Mouse (Mus musculus): ENCODE results near the gene Cd82. TPM values are rescaled to one million over a fixed set of nuclear protein-coding genes. Genes with fewer than 3 reads are reported as not detected.

Gene Cd82
- polyA plus RNA-seq, 1 experiment from 2014 or later: 18.9 TPM

DNA sequence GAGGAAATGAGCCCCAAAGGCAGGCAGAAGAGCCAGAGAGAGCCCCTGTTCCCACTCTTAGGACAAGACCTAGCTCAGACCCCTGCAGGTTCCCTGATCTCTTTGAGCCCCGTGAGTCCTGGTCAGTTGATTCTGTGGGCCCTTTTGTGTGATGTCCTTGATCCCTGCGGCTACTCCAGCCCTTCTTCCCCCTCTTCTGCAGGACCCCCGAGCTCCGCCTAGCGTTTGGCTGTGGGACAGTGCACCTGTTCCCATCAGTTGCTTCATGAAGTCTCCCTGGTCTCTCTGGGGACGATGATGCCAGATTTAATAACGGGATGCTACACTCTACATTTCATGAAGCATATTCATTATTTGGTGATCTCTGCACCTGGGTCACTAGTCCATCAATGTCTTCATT lies 6.2 kb upstream of the Cd82 start:
- Histone ChIP-seq H3K4me2 (ENCODE audit: low read length) (no peak overlapping the region), H3K27ac (replicated peaks in 1 of 2; ENCODE audit: control insufficient read depth in 1 of 2, insufficient read depth in 1 of 2, low read depth in 2 of 2, low read length in 2 of 2) (no peak overlapping the region), H3K4me1 (ENCODE audit: control insufficient read depth in 2 of 2, insufficient read depth in 2 of 2, low read length in 2 of 2) (peaks cover 0 to 7% of the 10 kb centered on the region in 2 experiments; a peak in 1 of 4 replicates), H3K9me3 (ENCODE audit: control insufficient read depth, low read length) (no peaks in the 10 kb centered on the region), H3K36me3 (ENCODE audit: control insufficient read depth, insufficient read depth, low read length) (no peaks in the 10 kb centered on the region), H3K4me3 (ENCODE audit: control insufficient read depth in 1 of 2, insufficient read depth in 1 of 2, low read depth in 1 of 2, low read length in 2 of 2) (no peak overlapping the region), H3K27me3 (ENCODE audit: control insufficient read depth, insufficient read depth, low read length) (no peaks in the 10 kb centered on the region; the same call in 1 of the 2 replicates), H3K9ac (ENCODE audit: low read length) (no peak overlapping the region)
- ATAC-seq (ENCODE audit: insufficient number of reproducible peaks, insufficient read depth, low FRiP score, low read depth): no peak
- WGBS: 12% methylated on average over 7 of the region's 7 CpGs

DNA sequence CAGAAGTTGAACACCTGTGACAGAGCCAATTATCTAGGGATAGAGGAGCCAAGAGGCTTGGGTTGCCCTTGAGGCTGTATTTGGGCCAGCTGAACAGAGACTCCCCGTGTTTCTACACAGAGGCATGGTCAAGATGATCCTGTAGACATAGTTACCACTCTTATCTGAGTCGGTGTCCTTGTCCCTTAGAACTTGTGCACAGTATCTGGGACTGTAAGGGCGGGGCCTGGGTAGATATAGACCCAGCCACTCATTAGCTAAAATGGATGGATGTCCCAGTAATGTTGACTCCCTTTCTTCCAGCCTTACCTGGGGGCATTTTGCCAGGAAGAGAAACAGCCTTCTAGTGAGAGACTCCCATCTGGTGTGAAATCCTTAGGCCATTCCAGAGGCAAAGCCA lies 3.4 kb upstream of the Cd82 start:
- WGBS: 74% methylated on average over 3 of the region's 3 CpGs
- no peak overlapping the region for H3K4me2 ChIP-seq (ENCODE audit: low read length)
- no peak overlapping the region for H3K27ac ChIP-seq (replicated peaks in 1 of 2; ENCODE audit: control insufficient read depth in 1 of 2, insufficient read depth in 1 of 2, low read depth in 2 of 2, low read length in 2 of 2)
- H3K9ac ChIP-seq (ENCODE audit: low read length): no peak overlapping the region
- H3K27me3 ChIP-seq (ENCODE audit: control insufficient read depth, insufficient read depth, low read length): peaks cover 1% of the 10 kb centered on the region; the same call in 1 of the 2 replicates
- H3K4me1 ChIP-seq (ENCODE audit: control insufficient read depth in 2 of 2, insufficient read depth in 2 of 2, low read length in 2 of 2): peaks cover 13 to 14% of the 10 kb centered on the region in 2 experiments; a peak in 2 of 4 replicates
- H3K4me3 ChIP-seq (ENCODE audit: control insufficient read depth in 1 of 2, insufficient read depth in 1 of 2, low read depth in 1 of 2, low read length in 2 of 2): no peak overlapping the region
- ATAC-seq (ENCODE audit: insufficient number of reproducible peaks, insufficient read depth, low FRiP score, low read depth): no peak
- no peaks in the 10 kb centered on the region for H3K36me3 ChIP-seq (ENCODE audit: control insufficient read depth, insufficient read depth, low read length)
- no peaks in the 10 kb centered on the region for H3K9me3 ChIP-seq (ENCODE audit: control insufficient read depth, low read length)

DNA sequence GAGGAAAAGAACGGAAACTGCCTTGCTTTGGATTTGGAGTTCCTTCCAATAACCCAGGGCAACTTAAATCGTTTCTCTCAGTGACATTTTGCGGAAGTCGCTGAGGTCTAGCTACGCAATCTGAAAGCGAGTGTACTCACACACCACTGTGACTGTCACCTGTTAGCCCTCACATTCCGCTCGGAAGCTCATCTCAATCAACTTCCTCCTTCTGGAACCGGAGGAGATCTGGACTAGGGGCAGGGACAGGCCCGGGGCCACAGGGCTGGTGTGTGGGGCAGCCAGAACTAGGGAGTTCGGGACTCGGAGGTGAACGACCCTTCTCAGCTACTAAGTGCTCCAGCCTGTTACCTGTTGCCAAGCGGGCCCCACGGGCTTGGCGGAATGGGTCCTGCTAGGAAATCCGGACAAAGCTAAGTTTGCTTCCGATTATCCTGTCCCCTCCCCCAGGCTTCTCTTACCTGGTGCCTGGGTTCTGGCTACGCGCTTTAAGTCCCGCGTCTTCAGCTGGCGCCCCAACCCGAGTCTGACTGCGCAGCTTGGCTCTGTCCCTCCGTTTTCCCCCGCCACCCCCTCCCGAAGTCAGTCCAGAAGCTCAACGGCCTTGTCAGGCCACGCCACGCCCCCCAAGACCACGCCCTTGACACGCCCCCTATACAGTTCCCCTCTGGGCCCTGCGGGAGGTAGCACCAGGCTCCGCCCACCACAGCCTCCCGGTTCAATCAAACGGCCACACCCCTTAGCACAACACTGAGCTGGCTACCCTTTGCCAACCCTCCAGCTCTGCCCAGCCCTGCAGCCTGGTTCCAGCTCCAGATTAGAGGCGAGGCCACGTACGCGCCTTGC lies 848 bp downstream of the Cd82 start:
- Histone ChIP-seq H3K4me2 (ENCODE audit: low read length) (peak overlapping the region; percentile 98), H3K9me3 (ENCODE audit: control insufficient read depth, low read length) (no peaks in the 10 kb centered on the region), H3K9ac (ENCODE audit: low read length) (peak overlapping the region; percentile 80), H3K27me3 (ENCODE audit: control insufficient read depth, insufficient read depth, low read length) (peaks cover 7% of the 10 kb centered on the region), H3K4me1 (ENCODE audit: control insufficient read depth in 2 of 2, insufficient read depth in 2 of 2, low read length in 2 of 2) (peaks cover 13 to 31% of the 10 kb centered on the region in 2 experiments), H3K36me3 (ENCODE audit: control insufficient read depth, insufficient read depth, low read length) (no peaks in the 10 kb centered on the region), H3K27ac (replicated peaks in 1 of 2; ENCODE audit: control insufficient read depth in 1 of 2, insufficient read depth in 1 of 2, low read depth in 2 of 2, low read length in 2 of 2) (peak overlapping the region; percentile 8 to 65; a peak in 2 of 4 replicates), H3K4me3 (ENCODE audit: control insufficient read depth in 1 of 2, insufficient read depth in 1 of 2, low read depth in 1 of 2, low read length in 2 of 2) (peak overlapping the region; percentile 54 to 62)
- ATAC-seq (ENCODE audit: insufficient number of reproducible peaks, insufficient read depth, low FRiP score, low read depth): peak; percentile 96
- 3% methylated on average over 41 of the region's 41 CpGs for WGBS

DNA sequence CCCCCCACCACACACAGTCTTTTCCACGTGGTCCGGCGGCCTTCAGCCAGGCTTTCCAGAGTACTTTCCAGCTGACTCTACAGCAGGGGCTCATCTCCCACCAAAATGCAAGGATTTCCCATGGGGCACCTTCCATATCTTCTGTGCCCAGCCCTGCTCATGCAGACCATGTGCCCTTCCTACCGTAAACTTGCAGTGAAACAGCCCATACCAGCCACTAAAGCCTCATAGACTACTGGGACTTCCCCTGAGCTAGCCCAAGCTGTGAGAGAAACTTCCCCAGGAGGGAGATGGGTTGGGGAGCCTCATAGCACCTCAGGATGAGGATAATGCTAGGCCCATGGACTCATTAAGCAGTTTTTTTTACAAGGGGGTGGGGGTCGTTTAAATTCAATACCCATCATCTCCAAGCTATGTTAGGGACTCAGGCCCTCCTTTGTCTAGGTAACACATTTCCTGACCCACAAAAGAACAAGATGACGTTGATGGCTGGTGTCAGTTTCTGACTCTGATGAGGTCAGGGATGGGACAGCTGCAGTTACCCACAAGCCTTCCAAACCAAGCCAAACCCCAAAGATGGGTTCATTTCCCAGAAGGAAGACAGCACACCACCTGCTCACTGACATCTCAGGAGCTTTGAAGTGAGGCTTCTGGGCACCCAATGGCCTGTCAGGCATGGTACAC lies 2.0 kb downstream of the Cd82 start:
- Histone ChIP-seq H3K27me3 (ENCODE audit: control insufficient read depth, insufficient read depth, low read length) (peaks cover 7% of the 10 kb centered on the region), H3K36me3 (ENCODE audit: control insufficient read depth, insufficient read depth, low read length) (no peaks in the 10 kb centered on the region), H3K4me3 (ENCODE audit: control insufficient read depth in 1 of 2, insufficient read depth in 1 of 2, low read depth in 1 of 2, low read length in 2 of 2) (peak overlapping the region in 1 of 2 experiments; percentile 62; a peak in 1 of 4 replicates), H3K27ac (replicated peaks in 1 of 2; ENCODE audit: control insufficient read depth in 1 of 2, insufficient read depth in 1 of 2, low read depth in 2 of 2, low read length in 2 of 2) (no peak overlapping the region), H3K9me3 (ENCODE audit: control insufficient read depth, low read length) (no peaks in the 10 kb centered on the region), H3K4me2 (ENCODE audit: low read length) (peak overlapping the region; percentile 98), H3K9ac (ENCODE audit: low read length) (no peak overlapping the region; the same call in 1 of the 2 replicates), H3K4me1 (ENCODE audit: control insufficient read depth in 2 of 2, insufficient read depth in 2 of 2, low read length in 2 of 2) (peaks cover 13 to 31% of the 10 kb centered on the region in 2 experiments)
- 78% methylated on average over 6 of the region's 6 CpGs for WGBS
- ATAC-seq (ENCODE audit: insufficient number of reproducible peaks, insufficient read depth, low FRiP score, low read depth): no peak

DNA sequence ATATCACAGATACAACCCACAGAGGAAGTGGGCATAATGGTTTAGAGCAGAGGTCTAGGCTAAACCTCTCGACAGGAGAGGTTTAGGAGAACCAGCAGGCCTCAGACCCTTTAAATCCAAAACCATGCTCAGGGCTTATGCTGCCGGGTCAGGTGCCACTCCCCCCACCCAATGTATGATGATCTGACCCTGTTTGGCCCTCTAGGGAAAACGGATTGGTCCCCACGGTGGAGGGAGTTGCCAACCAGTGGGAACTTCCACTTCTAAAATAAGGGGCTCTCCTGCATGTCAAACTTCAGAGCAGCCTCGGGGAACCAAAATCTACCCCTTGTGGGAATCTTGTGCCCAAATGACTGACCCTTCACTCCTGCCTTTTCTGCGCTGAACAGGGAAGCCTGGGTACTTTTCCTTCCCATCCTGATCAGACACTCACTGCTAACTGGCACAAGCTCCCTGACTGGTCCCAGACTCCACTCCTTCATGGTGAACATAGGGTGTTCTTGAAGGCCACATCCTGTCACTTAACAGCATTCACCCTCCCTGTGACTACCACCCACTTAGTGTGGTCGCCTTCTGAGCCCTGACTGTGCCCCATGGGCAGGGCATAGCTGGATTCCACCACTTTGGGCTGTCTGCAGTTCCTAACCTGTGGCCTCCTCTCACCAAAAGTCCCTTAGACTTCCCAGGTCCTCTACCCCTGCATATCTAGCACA lies 3.6 kb downstream of the Cd82 start:
- H3K4me2 ChIP-seq (ENCODE audit: low read length): no peak overlapping the region
- no peaks in the 10 kb centered on the region for H3K9me3 ChIP-seq (ENCODE audit: control insufficient read depth, low read length)
- no peaks in the 10 kb centered on the region for H3K36me3 ChIP-seq (ENCODE audit: control insufficient read depth, insufficient read depth, low read length)
- H3K9ac ChIP-seq (ENCODE audit: low read length): peak overlapping the region; percentile 38
- H3K4me3 ChIP-seq (ENCODE audit: control insufficient read depth in 1 of 2, insufficient read depth in 1 of 2, low read depth in 1 of 2, low read length in 2 of 2): no peak overlapping the region
- H3K27ac ChIP-seq (replicated peaks in 1 of 2; ENCODE audit: control insufficient read depth in 1 of 2, insufficient read depth in 1 of 2, low read depth in 2 of 2, low read length in 2 of 2): peak overlapping the region; percentile 17 to 31; a peak in 2 of 4 replicates
- H3K4me1 ChIP-seq (ENCODE audit: control insufficient read depth in 2 of 2, insufficient read depth in 2 of 2, low read length in 2 of 2): peaks cover 22 to 40% of the 10 kb centered on the region in 2 experiments
- peaks cover 7% of the 10 kb centered on the region for H3K27me3 ChIP-seq (ENCODE audit: control insufficient read depth, insufficient read depth, low read length)
- 57% methylated on average over 7 of the region's 7 CpGs for WGBS
- no peak for ATAC-seq (ENCODE audit: insufficient number of reproducible peaks, insufficient read depth, low FRiP score, low read depth)

DNA sequence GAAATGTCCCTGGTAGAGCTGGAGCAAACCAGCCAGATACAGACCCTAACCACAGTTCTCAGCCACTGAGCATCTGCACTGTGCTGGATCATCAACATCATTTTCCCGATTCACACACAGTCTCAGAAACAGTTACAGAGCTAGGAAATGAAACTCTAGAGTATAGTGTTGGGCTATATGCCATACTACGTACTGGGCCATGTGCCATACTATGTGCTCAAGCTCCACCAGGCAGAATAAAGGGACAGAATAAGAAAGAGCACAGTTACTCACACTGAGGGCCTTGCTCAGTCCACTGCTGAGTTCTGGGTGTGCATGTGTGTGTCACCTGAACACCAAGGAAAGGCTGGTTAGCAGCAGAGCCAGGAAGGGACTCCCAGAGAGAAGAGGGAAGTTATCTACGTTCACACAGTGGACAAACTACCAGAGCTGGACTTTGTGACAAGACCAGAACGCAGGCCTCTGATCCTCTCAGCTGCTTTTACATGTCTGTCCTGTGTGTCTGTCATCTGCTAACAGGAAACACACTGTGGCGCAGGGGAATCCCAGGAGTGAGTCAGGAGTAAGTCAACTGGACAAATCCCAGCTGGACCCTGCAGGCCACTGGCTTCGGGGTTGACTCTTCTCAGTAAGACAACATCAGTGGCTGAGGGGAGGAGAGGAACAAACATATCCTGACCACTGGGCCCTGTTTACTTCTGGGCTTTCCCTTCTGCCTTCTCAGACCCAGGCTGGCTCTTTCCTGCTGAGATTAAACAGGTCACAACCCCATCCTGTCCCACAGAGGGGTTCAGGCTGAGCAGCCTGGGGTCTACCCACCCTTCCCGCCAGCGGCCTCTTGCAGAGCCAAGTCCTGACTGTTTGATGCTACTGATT lies 4.4 kb downstream of the Cd82 start:
- H3K4me2 ChIP-seq (ENCODE audit: low read length): no peak overlapping the region
- peaks cover 7% of the 10 kb centered on the region for H3K27me3 ChIP-seq (ENCODE audit: control insufficient read depth, insufficient read depth, low read length)
- peaks cover 22 to 40% of the 10 kb centered on the region in 2 experiments for H3K4me1 ChIP-seq (ENCODE audit: control insufficient read depth in 2 of 2, insufficient read depth in 2 of 2, low read length in 2 of 2)
- H3K36me3 ChIP-seq (ENCODE audit: control insufficient read depth, insufficient read depth, low read length): no peaks in the 10 kb centered on the region
- peak overlapping the region; percentile 17 to 31 for H3K27ac ChIP-seq (replicated peaks in 1 of 2; ENCODE audit: control insufficient read depth in 1 of 2, insufficient read depth in 1 of 2, low read depth in 2 of 2, low read length in 2 of 2)
- no peaks in the 10 kb centered on the region for H3K9me3 ChIP-seq (ENCODE audit: control insufficient read depth, low read length)
- no peak overlapping the region for H3K4me3 ChIP-seq (ENCODE audit: control insufficient read depth in 1 of 2, insufficient read depth in 1 of 2, low read depth in 1 of 2, low read length in 2 of 2)
- WGBS: 56% methylated on average over 8 of the region's 8 CpGs
- no peak for ATAC-seq (ENCODE audit: insufficient number of reproducible peaks, insufficient read depth, low FRiP score, low read depth)
- peak overlapping the region; percentile 38 for H3K9ac ChIP-seq (ENCODE audit: low read length)

All from heart, embryonic 14.5 days (tissue).